Mouse (Mus musculus): ENCODE measurements around the gene Nol4l. TPM values are rescaled to one million over a fixed set of nuclear protein-coding genes. Genes with fewer than 3 reads are reported as not detected.

Gene Nol4l
- total and polyA plus RNA-seq, 3 experiments, result 4.4 to 7.1 TPM; not detected in 1

DNA sequence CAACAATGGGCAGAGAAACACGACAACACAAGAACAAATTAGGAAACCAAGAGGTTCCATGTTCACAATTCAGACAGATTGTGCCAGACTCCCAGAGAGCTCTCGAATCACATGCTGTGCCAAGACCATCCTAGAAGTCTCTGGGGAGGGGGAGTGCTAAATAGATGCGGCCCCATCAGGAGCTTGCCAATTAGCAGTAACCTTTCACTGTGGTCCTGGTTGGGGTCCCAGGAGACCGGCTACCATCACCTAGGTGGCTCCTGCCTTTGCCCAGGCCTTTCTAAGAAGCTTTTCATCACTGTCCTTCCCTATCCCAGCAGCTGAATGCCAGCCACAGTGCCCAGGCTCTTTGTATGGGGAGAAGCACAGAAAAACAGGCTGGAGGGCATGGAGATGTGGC is 45.7 kb downstream of the Nol4l start:
- Histone ChIP-seq H3K9ac (ENCODE audit: control insufficient read depth, low read depth, low read length, poor library complexity, severe bottlenecking) (peak overlapping the region; percentile 40), H3K27me3 (ENCODE audit: control insufficient read depth in 1 of 2, insufficient read depth in 2 of 2, low read length in 2 of 2) (no peaks in the 10 kb centered on the region), H3K4me1 (ENCODE audit: control insufficient read depth in 1 of 2, insufficient read depth in 2 of 2, low read length in 2 of 2) (peaks cover 15 to 27% of the 10 kb centered on the region in 2 experiments), H3K4me3 (ENCODE audit: control insufficient read depth in 1 of 2, insufficient read depth in 1 of 2, low read depth in 2 of 2, low read length in 2 of 2) (no peak overlapping the region), H3K27ac (ENCODE audit: control insufficient read depth, low read depth, low read length) (peak overlapping the region; percentile 30), H3K9me3 (replicated peaks; ENCODE audit: insufficient read depth, low read length) (no peaks in the 10 kb centered on the region), H3K79me2 (ENCODE audit: control insufficient read depth, insufficient read depth, low read length, poor library complexity) (no peaks in the 10 kb centered on the region), H3K36me3 (ENCODE audit: control insufficient read depth in 1 of 2, insufficient read depth in 2 of 2, low read length in 2 of 2) (peaks cover 2 to 23% of the 10 kb centered on the region in 2 experiments; a peak in 3 of 4 replicates)
- no peak for DNase-seq (ENCODE audit: low read depth, low spot score)
- no peak for TF ChIP-seq ZC3H11A (IDR thresholded peaks at IDR 0.05; ENCODE audit: low read depth, low read length)
- TF ChIP-seq TBP (IDR thresholded peaks at IDR 0.05; ENCODE audit: low read depth, low read length), result no peak
- no peak for TF ChIP-seq MEF2A (IDR thresholded peaks at IDR 0.05; ENCODE audit: extremely low read depth, insufficient replicate concordance, low read depth, low read length, poor library complexity, severe bottlenecking)
- TF ChIP-seq EP300 (IDR thresholded peaks at IDR 0.05; ENCODE audit: low read depth in 1 of 2, low read length in 2 of 2), result no peak
- no peak for TF ChIP-seq ZMIZ1 (IDR thresholded peaks at IDR 0.05; ENCODE audit: low read depth, low read length)
- TF ChIP-seq ZKSCAN1 (IDR thresholded peaks at IDR 0.05; ENCODE audit: low read depth, low read length), result no peak
- no peak for TF ChIP-seq USF2 (IDR thresholded peaks at IDR 0.05; ENCODE audit: borderline replicate concordance in 1 of 2, insufficient read depth in 1 of 2, low read depth in 1 of 2, low read length in 2 of 2)
- TF ChIP-seq UBTF (IDR thresholded peaks at IDR 0.05; ENCODE audit: borderline replicate concordance, insufficient read depth, low read depth, low read length), result no peak
- no peak for TF ChIP-seq MAFK (IDR thresholded peaks at IDR 0.05; ENCODE audit: borderline replicate concordance, low read depth, low read length)
- TF ChIP-seq POLR2A (IDR thresholded peaks at IDR 0.05; ENCODE audit: control insufficient read depth in 1 of 2, insufficient read depth in 1 of 2, low read depth in 1 of 2, low read length in 2 of 2, poor library complexity in 1 of 2), result no peak
- TF ChIP-seq CTCF (IDR thresholded peaks at IDR 0.05 in 2 of 3, conservative IDR thresholded peaks at IDR 0.05 in 1 of 3; ENCODE audit: control insufficient read depth in 1 of 3, insufficient read depth in 1 of 3, low read depth in 2 of 3, low read length in 3 of 3, poor library complexity in 1 of 3, severe bottlenecking in 1 of 3), result no peak
- no peak for TF ChIP-seq E2F4 (IDR thresholded peaks at IDR 0.05; ENCODE audit: borderline replicate concordance, low read depth, low read length)
- no peak for TF ChIP-seq MXI1 (IDR thresholded peaks at IDR 0.05; ENCODE audit: low read depth, low read length)
- no peak for TF ChIP-seq POLR2AphosphoS2 (IDR thresholded peaks at IDR 0.05; ENCODE audit: low read length)
- no peak for TF ChIP-seq MAZ (IDR thresholded peaks at IDR 0.05; ENCODE audit: low read depth, low read length)

DNA sequence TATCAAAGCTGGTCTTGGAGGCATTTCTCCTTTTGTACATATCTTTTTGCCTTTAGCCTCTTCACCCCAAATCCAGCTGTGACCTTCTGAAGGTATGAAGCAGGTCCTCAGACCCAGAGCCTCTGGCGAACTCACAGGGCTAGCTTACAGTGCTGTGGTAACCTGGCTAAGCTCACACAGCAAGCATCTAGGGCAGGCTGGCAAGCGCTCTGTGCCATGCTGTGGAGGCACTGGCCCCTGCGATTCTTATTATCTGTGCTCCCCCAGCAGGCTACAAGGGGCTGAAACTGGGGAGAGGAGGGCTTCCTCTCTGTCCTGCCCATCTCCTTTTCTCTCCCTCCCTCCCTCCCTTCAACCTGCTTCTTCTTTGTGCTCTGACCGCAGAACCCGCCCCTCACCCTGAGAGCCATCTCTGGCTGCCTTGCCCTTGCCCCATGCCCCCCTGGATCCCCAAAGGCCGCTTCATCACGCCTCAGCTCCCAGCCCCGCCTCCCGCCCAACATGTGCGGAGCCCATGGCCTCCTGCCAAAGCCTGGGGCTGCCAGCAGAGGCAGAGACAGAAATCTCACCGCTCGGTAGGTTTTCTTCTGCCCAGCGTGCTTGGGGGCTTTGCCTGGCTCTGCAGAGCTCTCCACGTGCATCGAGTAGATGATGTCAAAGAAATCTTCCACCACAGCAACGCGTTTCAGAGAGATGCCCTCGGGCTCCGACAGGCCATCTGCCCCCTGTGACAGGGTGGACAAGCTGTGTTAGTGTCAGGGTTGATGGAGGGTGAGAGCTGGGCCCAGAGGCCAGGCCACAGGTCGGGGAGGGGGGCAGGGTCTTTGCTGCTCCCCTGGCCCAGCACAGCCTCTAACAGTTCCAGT is 46.4 kb downstream of the Nol4l start:
- Histone ChIP-seq H3K9ac (ENCODE audit: control insufficient read depth, low read depth, low read length, poor library complexity, severe bottlenecking) (peak overlapping the region; percentile 40), H3K27ac (ENCODE audit: control insufficient read depth, low read depth, low read length) (peak overlapping the region; percentile 38), H3K9me3 (replicated peaks; ENCODE audit: insufficient read depth, low read length) (no peaks in the 10 kb centered on the region), H3K27me3 (ENCODE audit: control insufficient read depth in 1 of 2, insufficient read depth in 2 of 2, low read length in 2 of 2) (no peaks in the 10 kb centered on the region), H3K4me3 (ENCODE audit: control insufficient read depth in 1 of 2, insufficient read depth in 1 of 2, low read depth in 2 of 2, low read length in 2 of 2) (peak overlapping the region; percentile 23 to 25; a peak in 3 of 4 replicates), H3K79me2 (ENCODE audit: control insufficient read depth, insufficient read depth, low read length, poor library complexity) (no peaks in the 10 kb centered on the region), H3K4me1 (ENCODE audit: control insufficient read depth in 1 of 2, insufficient read depth in 2 of 2, low read length in 2 of 2) (peaks cover 13 to 29% of the 10 kb centered on the region in 2 experiments), H3K36me3 (ENCODE audit: control insufficient read depth in 1 of 2, insufficient read depth in 2 of 2, low read length in 2 of 2) (peaks cover 2 to 25% of the 10 kb centered on the region in 2 experiments; a peak in 3 of 4 replicates)
- peak; percentile 82 for DNase-seq (ENCODE audit: low read depth, low spot score)
- TF ChIP-seq ETS1 (IDR thresholded peaks at IDR 0.05; ENCODE audit: low read depth, low read length) (peak; percentile 51; the same call in 1 of the 2 replicates), KAT2A (conservative IDR thresholded peaks at IDR 0.05; ENCODE audit: low read depth, low read length) (no peak), BHLHE40 (IDR thresholded peaks at IDR 0.05; ENCODE audit: borderline replicate concordance, low read depth, low read length) (0 out of 2 replicates have a peak, but pooled peaks have one; percentile 51), MAX (IDR thresholded peaks at IDR 0.05; ENCODE audit: low read length) (peak; percentile 77), MAZ (IDR thresholded peaks at IDR 0.05; ENCODE audit: low read depth, low read length) (peak; percentile 75), TBP (IDR thresholded peaks at IDR 0.05; ENCODE audit: low read depth, low read length) (0 out of 2 replicates have a peak, but pooled peaks have one; percentile 8), GATA1 (IDR thresholded peaks at IDR 0.05; ENCODE audit: low read depth, low read length) (0 out of 2 replicates have a peak, but pooled peaks have one; percentile 22), MYC (IDR thresholded peaks at IDR 0.05; ENCODE audit: low read depth, low read length) (peak; percentile 75), TAL1 (IDR thresholded peaks at IDR 0.05; ENCODE audit: low read length) (peak; percentile 63), USF1 (IDR thresholded peaks at IDR 0.05; ENCODE audit: low read depth, low read length) (0 out of 2 replicates have a peak, but pooled peaks have one; percentile 26), NRF1 (IDR thresholded peaks at IDR 0.05; ENCODE audit: insufficient read depth, low read depth, low read length, poor library complexity, severe bottlenecking) (no peak), SIN3A (IDR thresholded peaks at IDR 0.05; ENCODE audit: low read length) (peak; percentile 66), MXI1 (IDR thresholded peaks at IDR 0.05; ENCODE audit: low read depth, low read length) (peak; percentile 90), JUND (IDR thresholded peaks at IDR 0.05; ENCODE audit: low read depth, low read length) (no peak), POLR2A (IDR thresholded peaks at IDR 0.05; ENCODE audit: control insufficient read depth in 1 of 2, insufficient read depth in 1 of 2, low read depth in 1 of 2, low read length in 2 of 2, poor library complexity in 1 of 2) (peak in 1 of 2 experiments; percentile 26; a peak in 1 of 4 replicates), SMC3 (IDR thresholded peaks at IDR 0.05; ENCODE audit: low read depth, low read length) (no peak), TCF12 (IDR thresholded peaks at IDR 0.05; ENCODE audit: low read depth, low read length) (0 out of 2 replicates have a peak, but pooled peaks have one; percentile 8)

Measured in MEL (cell line).